Mouse (Mus musculus) E14TG2a.4 (cell line): Measurements from ENCODE around the gene Oxld1.
A peak's percentile ranks its signal among the peaks of the same experiment; 100 is the strongest.

Experiments used
- H3K27me3 ChIP-seq: 2 replicates; pipeline ENCODE4 v1.6.1; 2014; ENCODE audit warnings: low read length, control low read depth; ENCODE audit not compliant: insufficient read depth
- H3K36me3 ChIP-seq: 2 replicates; pipeline ENCODE4 v1.6.1; 2014; ENCODE audit warnings: low read length, control low read depth; ENCODE audit not compliant: insufficient read depth
- H3K4me1 ChIP-seq: replicated peaks from 2 replicates; pipeline ENCODE4 v1.6.1; 2014; ENCODE audit warnings: low read depth, low read length, control low read depth
- H3K4me3 ChIP-seq: replicated peaks from 2 replicates; pipeline ENCODE4 v1.5.1; 2014; ENCODE audit warnings: mild to moderate bottlenecking, low read length
- H3K9me3 ChIP-seq: 2 replicates; pipeline ENCODE4 v1.6.1; 2014; ENCODE audit warnings: low read length, control low read depth
- CTCF ChIP-seq: conservative IDR thresholded peaks from 2 replicates; pipeline ENCODE4 v1.5.1; 2014; ENCODE audit warnings: low read length
- NANOG ChIP-seq: IDR thresholded peaks from 2 replicates; pipeline ENCODE4 v1.6.1; 2014; ENCODE audit warnings: borderline replicate concordance, low read length, mixed read lengths
- POU5F1 ChIP-seq: IDR thresholded peaks from 2 replicates; pipeline ENCODE4 v1.6.1; 2014; ENCODE audit warnings: low read length, borderline replicate concordance

Gene Oxld1

GRCm38 (mm10) chr11:120489054-120489761 lies 31.3 kb upstream of the Oxld1 start:
- peaks cover 65% of the 10 kb centered on the region for H3K36me3 ChIP-seq
- no peaks in the 10 kb centered on the region for H3K27me3 ChIP-seq
- H3K4me1 ChIP-seq: peaks cover 81% of the 10 kb centered on the region
- no peak for TF ChIP-seq POU5F1
- TF ChIP-seq NANOG: no peak
- peak; percentile 87 for TF ChIP-seq CTCF
- H3K4me3 ChIP-seq: peak overlapping the region; percentile 5; the same call in 1 of the 2 replicates
- H3K9me3 ChIP-seq: no peaks in the 10 kb centered on the region

DNA sequence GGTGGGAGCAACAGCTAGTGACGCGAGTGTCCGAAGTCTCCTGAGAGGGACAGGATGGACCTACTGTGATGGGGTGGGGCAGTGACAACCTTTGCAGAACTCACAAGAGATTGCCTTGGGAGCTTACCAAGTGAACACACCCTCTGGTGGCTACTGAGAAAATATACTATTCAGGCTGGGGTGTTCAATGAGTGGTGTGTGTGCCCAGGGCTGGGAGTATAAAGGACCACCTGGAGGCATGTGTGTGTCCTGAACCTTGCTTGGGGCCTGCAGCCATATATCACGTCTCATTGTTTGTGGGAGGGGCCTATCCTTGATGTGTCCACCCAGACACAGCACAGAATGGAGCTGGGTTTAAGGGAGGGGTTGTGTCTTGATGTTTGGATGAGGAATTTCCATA lies 30.6 kb upstream of the Oxld1 start:
- Histone ChIP-seq H3K27me3 (no peaks in the 10 kb centered on the region), H3K4me3 (no peak overlapping the region), H3K36me3 (peaks cover 61% of the 10 kb centered on the region), H3K4me1 (peaks cover 83% of the 10 kb centered on the region), H3K9me3 (no peaks in the 10 kb centered on the region)
- TF ChIP-seq CTCF (no peak), NANOG (no peak), POU5F1 (no peak)

- peaks cover 69% of the 10 kb centered on the region for H3K4me1 ChIP-seq
- H3K36me3 ChIP-seq: peaks cover 84% of the 10 kb centered on the region
- peak overlapping the region; percentile 99 for H3K4me3 ChIP-seq
- no peaks in the 10 kb centered on the region for H3K27me3 ChIP-seq
- no peak for TF ChIP-seq NANOG
- TF ChIP-seq POU5F1: no peak
- no peak for TF ChIP-seq CTCF
- H3K9me3 ChIP-seq: no peaks in the 10 kb centered on the region
Observed at GRCm38 (mm10) chr11:120485251-120485650, 27.4 kb upstream of the Oxld1 start.

DNA sequence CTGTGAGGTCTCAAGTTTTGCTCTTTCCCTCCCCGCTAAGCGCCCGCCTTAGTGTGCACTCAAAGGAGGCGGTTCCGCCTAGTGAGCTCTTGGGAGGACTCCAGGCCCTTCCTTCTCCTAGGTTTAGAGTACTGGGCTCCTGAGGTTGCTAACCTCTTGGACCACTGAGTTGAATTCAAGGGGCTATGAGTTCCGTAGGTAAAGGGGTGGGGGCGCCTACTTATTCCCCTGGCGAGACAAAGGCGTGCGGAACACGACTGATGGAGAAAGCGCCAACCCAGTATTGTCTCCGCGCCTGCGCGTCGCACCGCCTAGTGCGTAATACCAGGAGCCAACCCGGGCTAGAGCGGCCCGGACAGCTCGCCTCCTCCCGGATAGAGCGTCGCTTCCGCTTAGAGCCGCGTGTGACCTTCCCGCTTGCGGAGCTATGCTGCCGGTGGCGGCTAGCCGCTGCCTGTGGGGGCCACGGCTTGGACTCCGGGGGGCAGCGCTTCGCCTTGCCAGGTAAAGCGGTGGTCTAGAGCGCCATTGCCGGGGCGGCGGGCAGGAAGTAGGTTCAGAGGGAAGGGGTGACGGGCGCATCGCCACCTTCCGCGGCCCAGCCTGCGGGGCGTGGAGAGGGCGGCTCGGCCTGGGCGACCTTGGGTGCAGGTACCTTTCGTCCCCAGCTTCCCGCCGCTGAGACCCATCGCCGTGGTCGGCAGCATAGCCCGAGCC lies 26.6 kb upstream of the Oxld1 start, which contains the start of gene Mrpl12:
Gene Mrpl12, plus strand, starts transcription at position 349 of the 717 bp plus-strand sequence.
- peak within 1 kb of the TSS; percentile 99 for H3K4me3 ChIP-seq
- H3K4me1 ChIP-seq: peaks cover 62% of the 10 kb centered on the region
- H3K27me3 ChIP-seq: no peaks in the 10 kb centered on the region
- H3K36me3 ChIP-seq: peaks cover 83% of the 10 kb centered on the region
- H3K9me3 ChIP-seq: no peaks in the 10 kb centered on the region
- TF ChIP-seq POU5F1 (no peak), NANOG (no peak), CTCF (no peak)

DNA sequence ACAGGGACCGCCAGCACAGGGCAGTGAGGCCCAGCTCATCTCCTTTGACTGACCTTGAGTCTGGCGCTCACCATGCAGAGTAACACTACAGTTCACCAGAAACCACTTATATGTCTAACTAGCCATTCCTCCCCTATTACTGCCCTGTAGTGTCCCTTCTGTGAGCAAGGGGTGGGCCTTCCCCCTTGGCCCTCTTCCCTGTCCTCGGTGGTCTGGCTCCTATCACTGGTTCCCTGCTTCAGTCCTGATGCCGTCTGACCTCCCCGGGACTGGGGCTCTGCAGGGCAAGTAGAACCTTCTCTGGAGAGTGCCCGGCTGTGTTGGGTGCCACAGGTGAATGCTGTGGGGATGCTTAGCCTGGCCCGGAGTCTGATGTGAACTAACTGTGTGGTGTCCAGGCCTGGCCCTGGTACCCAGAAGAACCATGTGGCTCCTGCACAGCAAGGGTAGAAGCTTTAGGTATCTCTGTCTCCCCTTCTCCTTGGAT lies 25.6 kb upstream of the Oxld1 start:
- Histone ChIP-seq H3K4me1 (peaks cover 57% of the 10 kb centered on the region), H3K36me3 (peaks cover 83% of the 10 kb centered on the region)

GRCm38 (mm10) chr11:120472052-120472451 lies 14.2 kb upstream of the Oxld1 start:
- Histone ChIP-seq H3K27me3 (no peaks in the 10 kb centered on the region), H3K36me3 (peaks cover 80% of the 10 kb centered on the region), H3K9me3 (no peaks in the 10 kb centered on the region), H3K4me1 (peaks cover 26% of the 10 kb centered on the region), H3K4me3 (no peak overlapping the region)
- TF ChIP-seq NANOG (no peak), POU5F1 (no peak), CTCF (no peak)

More for the DNA sequence above, 25.6 kb upstream of the Oxld1 start:
- Histone ChIP-seq H3K4me3 (peak overlapping the region; percentile 99), H3K9me3 (no peaks in the 10 kb centered on the region), H3K27me3 (no peaks in the 10 kb centered on the region)
- no peak for TF ChIP-seq CTCF
- TF ChIP-seq NANOG: no peak
- no peak for TF ChIP-seq POU5F1

DNA sequence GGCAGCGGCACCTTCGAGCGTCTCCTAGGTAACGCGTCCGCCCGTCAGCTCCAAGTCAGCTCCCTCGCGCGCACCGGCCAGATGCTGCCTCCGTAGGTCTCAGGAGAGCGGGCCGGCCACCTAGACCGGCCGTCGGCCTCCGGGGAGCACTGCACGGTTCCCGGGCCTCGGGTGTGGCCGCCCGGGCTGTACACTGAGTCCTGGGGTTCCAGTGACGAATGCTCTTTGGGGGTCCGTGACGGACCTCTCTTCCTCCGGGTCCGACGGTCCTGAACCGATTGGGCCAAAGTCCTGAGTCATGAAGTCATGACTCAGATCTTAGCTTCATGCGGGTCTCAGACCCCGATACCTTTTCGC lies 9.8 kb upstream of the Oxld1 start:
- Histone ChIP-seq H3K4me3 (peak overlapping the region; percentile 99), H3K4me1 (peaks cover 24% of the 10 kb centered on the region), H3K9me3 (no peaks in the 10 kb centered on the region), H3K27me3 (no peaks in the 10 kb centered on the region), H3K36me3 (peaks cover 78% of the 10 kb centered on the region)
- TF ChIP-seq CTCF (no peak), NANOG (no peak), POU5F1 (no peak)

DNA sequence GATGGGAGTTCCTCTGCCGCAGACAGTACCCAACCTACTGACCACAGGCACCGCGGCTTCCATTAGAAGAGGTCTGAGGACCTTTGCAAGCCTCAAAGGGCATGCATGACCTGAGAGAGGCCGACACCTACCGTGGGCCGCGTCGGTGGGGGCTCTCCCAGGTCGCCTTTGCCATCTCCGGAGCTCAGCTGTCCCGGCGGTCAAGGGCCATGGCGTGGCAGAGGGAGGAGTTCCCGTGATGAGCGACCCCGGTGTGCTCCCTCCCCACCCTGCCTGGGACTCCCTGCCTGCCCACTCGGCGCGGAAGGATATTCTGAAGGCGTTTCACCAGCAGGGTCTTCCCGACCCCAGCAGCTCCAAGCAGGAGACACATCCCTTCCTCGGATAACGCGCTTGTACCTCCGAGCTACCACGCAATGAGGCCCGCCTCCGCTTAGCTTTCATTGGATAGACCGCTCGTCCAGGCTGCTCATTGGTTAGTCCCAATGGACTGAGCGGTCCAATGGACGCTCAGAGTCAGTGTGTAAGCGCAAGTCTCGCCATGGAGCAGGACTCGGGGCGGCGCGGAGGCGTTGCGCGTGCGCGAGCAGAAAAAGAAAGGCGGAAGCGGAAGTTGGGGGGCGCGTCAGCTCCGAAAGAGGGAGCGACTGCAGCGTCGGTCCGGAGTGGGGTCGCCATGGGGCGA lies 9.3 kb upstream of the Oxld1 start, which contains the start of gene Arl16:
Gene Arl16, minus strand, starts transcription at position 557 of the 685 bp plus-strand sequence.
- H3K4me3 ChIP-seq: peak within 1 kb of the TSS; percentile 99
- no peak for TF ChIP-seq CTCF
- TF ChIP-seq NANOG: no peak
- TF ChIP-seq POU5F1: no peak
- H3K9me3 ChIP-seq: no peaks in the 10 kb centered on the region
- H3K36me3 ChIP-seq: peaks cover 78% of the 10 kb centered on the region
- H3K27me3 ChIP-seq: no peaks in the 10 kb centered on the region
- peaks cover 26% of the 10 kb centered on the region for H3K4me1 ChIP-seq
